Mouse (Mus musculus): ENCODE data around the gene Pnkd. TPM values are rescaled to one million over a fixed set of nuclear protein-coding genes. Genes with fewer than 3 reads are reported as not detected.

Pnkd gene
- polyA plus RNA-seq, 1 experiment, result 40.9 TPM

DNA sequence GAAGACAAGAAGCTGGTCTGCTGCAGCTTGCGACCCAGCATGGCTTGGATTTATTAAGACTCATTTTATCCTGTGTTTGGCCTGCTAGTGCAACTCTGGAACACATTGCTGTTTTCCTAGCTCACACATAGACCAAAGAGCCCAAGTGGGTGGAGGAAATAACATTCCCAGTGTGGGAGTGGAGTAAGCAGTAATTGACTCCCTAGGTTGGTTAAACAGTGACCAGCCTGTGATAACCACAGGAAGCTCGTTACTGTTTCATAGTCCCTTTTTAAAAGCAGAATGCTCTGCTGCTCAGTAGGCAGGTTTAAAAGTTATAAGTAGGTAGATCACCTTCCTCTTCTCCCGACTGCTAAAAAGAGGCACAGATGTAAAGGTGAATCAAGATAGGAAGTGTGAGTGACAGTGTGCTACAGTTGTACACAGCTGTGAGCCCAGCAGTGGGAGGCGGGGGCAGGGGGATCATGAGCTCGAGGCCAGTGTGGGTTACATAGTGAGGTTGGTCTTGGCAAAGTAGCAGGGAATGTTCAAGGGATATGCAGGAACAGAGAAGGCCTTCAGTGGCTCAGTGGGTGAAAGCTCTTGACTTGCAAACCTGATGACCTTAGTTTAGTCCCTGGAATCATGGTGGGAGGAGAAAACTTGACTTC, 35.3 kb upstream of the Pnkd start:
- no peak for TF ChIP-seq EP300 (IDR thresholded peaks at IDR 0.05; ENCODE audit: insufficient read depth, low read depth, low read length)
- TF ChIP-seq CTCF (IDR thresholded peaks at IDR 0.05; ENCODE audit: low read depth, low read length), result no peak
- no peak for TF ChIP-seq POLR2A (IDR thresholded peaks at IDR 0.05; ENCODE audit: insufficient read depth, low read length)
- H3K36me3 ChIP-seq (ENCODE audit: control insufficient read depth, insufficient read depth, low read length, poor library complexity, severe bottlenecking), result peaks cover 41% of the 10 kb centered on the region
- no peak overlapping the region for H3K27ac ChIP-seq (ENCODE audit: insufficient read depth, low read length)
- H3K9ac ChIP-seq (ENCODE audit: low read depth, poor library complexity, severe bottlenecking), result no peak overlapping the region
- H3K9me3 ChIP-seq (replicated peaks; ENCODE audit: control insufficient read depth, insufficient read depth, low read length, poor library complexity, severe bottlenecking), result no peaks in the 10 kb centered on the region
- H3K4me1 ChIP-seq (ENCODE audit: control insufficient read depth, insufficient read depth, low read length), result peaks cover 3% of the 10 kb centered on the region
- no peaks in the 10 kb centered on the region for H3K27me3 ChIP-seq (ENCODE audit: control insufficient read depth, insufficient read depth, low read length, poor library complexity, severe bottlenecking)
- no peak overlapping the region for H3K4me3 ChIP-seq (ENCODE audit: low read depth, low read length)

DNA sequence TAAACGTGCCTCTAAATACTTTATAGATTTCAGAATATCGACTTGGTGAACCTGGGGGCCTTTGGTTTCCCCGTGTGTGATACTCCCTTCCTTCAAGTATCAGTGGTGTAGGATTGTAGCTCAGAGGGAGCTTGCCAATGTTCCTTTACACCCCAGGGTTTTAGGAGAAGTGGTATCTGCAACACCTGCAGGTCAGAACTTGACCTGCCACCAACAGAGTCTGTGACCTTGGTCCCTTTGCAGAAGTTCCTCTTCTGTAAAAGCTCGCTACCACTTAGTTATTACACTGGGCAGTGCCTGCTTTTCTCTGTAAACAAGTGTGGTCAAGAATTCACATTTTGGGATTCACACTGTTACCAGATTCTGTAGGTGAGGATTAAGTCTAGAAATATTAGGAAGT, 34.6 kb upstream of the Pnkd start:
- TF ChIP-seq CTCF (IDR thresholded peaks at IDR 0.05; ENCODE audit: low read depth, low read length) (no peak), EP300 (IDR thresholded peaks at IDR 0.05; ENCODE audit: insufficient read depth, low read depth, low read length) (no peak), POLR2A (IDR thresholded peaks at IDR 0.05; ENCODE audit: insufficient read depth, low read length) (no peak)
- no peak overlapping the region for H3K4me3 ChIP-seq (ENCODE audit: low read depth, low read length)
- H3K27ac ChIP-seq (ENCODE audit: insufficient read depth, low read length), result no peak overlapping the region
- no peak overlapping the region for H3K9ac ChIP-seq (ENCODE audit: low read depth, poor library complexity, severe bottlenecking)
- no peaks in the 10 kb centered on the region for H3K9me3 ChIP-seq (replicated peaks; ENCODE audit: control insufficient read depth, insufficient read depth, low read length, poor library complexity, severe bottlenecking)
- H3K36me3 ChIP-seq (ENCODE audit: control insufficient read depth, insufficient read depth, low read length, poor library complexity, severe bottlenecking), result peaks cover 41% of the 10 kb centered on the region
- H3K27me3 ChIP-seq (ENCODE audit: control insufficient read depth, insufficient read depth, low read length, poor library complexity, severe bottlenecking), result no peaks in the 10 kb centered on the region
- H3K4me1 ChIP-seq (ENCODE audit: control insufficient read depth, insufficient read depth, low read length), result peaks cover 3% of the 10 kb centered on the region

DNA sequence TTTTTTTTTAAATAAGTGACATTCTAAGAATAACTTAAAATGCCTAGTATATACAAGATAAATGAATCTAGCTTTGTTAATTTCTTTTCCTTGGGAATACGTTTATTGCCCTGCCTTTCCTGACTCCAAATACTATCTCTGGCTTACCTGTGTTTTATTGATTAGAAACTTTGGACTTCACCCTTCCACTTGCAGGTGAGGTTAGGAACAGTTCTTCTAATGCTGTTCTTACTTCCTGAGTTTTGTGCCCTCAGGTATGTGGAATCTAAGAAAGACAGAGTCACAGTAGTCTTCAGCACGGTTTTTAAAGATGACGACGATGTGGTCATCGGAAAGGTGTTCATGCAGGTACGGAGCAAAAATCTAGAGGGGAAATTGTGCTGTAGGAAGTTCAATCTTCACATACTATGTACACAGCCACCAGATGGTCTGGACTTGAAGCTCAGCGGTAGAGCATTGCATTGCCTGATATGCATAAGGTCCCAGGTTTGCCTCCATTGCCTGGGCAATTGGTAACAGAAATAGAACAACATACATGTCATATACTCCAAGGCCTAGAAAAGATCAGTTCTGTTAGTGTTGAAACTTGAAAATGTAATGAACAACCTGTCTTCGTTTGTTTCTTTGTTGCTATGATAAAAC, 28.9 kb upstream of the Pnkd start:
- Histone ChIP-seq H3K4me3 (ENCODE audit: low read depth, low read length) (no peak overlapping the region), H3K9ac (ENCODE audit: low read depth, poor library complexity, severe bottlenecking) (no peak overlapping the region), H3K27me3 (ENCODE audit: control insufficient read depth, insufficient read depth, low read length, poor library complexity, severe bottlenecking) (no peaks in the 10 kb centered on the region), H3K4me1 (ENCODE audit: control insufficient read depth, insufficient read depth, low read length) (peaks cover 4% of the 10 kb centered on the region), H3K36me3 (ENCODE audit: control insufficient read depth, insufficient read depth, low read length, poor library complexity, severe bottlenecking) (peaks cover 42% of the 10 kb centered on the region), H3K27ac (ENCODE audit: insufficient read depth, low read length) (peak overlapping the region; percentile 83), H3K9me3 (replicated peaks; ENCODE audit: control insufficient read depth, insufficient read depth, low read length, poor library complexity, severe bottlenecking) (no peaks in the 10 kb centered on the region)
- no peak for TF ChIP-seq POLR2A (IDR thresholded peaks at IDR 0.05; ENCODE audit: insufficient read depth, low read length)
- TF ChIP-seq CTCF (IDR thresholded peaks at IDR 0.05; ENCODE audit: low read depth, low read length), result no peak
- no peak for TF ChIP-seq EP300 (IDR thresholded peaks at IDR 0.05; ENCODE audit: insufficient read depth, low read depth, low read length)

DNA sequence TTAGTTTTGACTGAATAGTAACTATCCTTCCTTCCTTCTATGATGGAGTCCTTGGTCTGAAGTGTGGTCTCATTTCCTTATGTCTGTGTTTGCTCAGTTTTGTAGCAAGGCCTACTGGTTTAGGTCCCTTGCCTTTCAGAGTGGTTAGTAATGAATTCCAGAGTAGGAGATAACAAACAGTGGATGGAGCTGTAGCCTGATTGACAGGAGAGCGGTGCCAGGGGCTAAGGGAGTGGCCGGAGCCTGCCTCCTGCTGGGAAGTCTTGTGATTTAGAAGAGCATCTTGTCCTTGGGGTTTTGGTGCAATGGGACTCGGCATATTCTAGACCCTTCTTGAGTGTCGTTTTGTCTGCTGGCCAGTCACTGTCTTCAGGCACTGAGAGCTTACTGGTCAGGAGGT, 27.9 kb upstream of the Pnkd start:
- H3K36me3 ChIP-seq (ENCODE audit: control insufficient read depth, insufficient read depth, low read length, poor library complexity, severe bottlenecking), result peaks cover 36% of the 10 kb centered on the region
- peak overlapping the region; percentile 83 for H3K27ac ChIP-seq (ENCODE audit: insufficient read depth, low read length)

DNA sequence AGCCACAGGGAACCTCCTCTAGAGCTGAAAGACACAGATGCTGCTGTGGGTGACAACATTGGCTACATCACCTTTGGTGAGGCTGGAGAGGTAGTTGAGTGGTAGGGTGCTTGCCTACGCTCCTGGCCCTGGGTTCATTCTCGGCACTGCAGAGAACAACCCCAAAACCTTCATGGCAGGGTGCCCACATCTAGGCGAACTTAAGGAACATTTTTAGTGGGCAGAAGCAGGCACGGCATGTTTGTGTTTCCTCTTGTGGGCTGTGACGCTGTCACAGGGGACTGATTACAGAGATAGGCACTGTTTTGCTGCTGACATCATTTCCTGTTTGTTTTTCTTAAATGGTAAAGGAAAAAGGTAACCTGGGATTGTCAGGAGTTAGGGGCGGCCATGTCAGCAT, 22.2 kb upstream of the Pnkd start:
- Histone ChIP-seq H3K9me3 (replicated peaks; ENCODE audit: control insufficient read depth, insufficient read depth, low read length, poor library complexity, severe bottlenecking) (no peaks in the 10 kb centered on the region), H3K36me3 (ENCODE audit: control insufficient read depth, insufficient read depth, low read length, poor library complexity, severe bottlenecking) (peaks cover 54% of the 10 kb centered on the region), H3K27me3 (ENCODE audit: control insufficient read depth, insufficient read depth, low read length, poor library complexity, severe bottlenecking) (no peaks in the 10 kb centered on the region), H3K9ac (ENCODE audit: low read depth, poor library complexity, severe bottlenecking) (no peak overlapping the region), H3K27ac (ENCODE audit: insufficient read depth, low read length) (no peak overlapping the region), H3K4me1 (ENCODE audit: control insufficient read depth, insufficient read depth, low read length) (peaks cover 2% of the 10 kb centered on the region), H3K4me3 (ENCODE audit: low read depth, low read length) (no peak overlapping the region)
- no peak for TF ChIP-seq EP300 (IDR thresholded peaks at IDR 0.05; ENCODE audit: insufficient read depth, low read depth, low read length)
- TF ChIP-seq CTCF (IDR thresholded peaks at IDR 0.05; ENCODE audit: low read depth, low read length), result no peak
- no peak for TF ChIP-seq POLR2A (IDR thresholded peaks at IDR 0.05; ENCODE audit: insufficient read depth, low read length)

More for the DNA sequence above, 27.9 kb upstream of the Pnkd start:
- H3K27me3 ChIP-seq (ENCODE audit: control insufficient read depth, insufficient read depth, low read length, poor library complexity, severe bottlenecking), result no peaks in the 10 kb centered on the region
- peaks cover 4% of the 10 kb centered on the region for H3K4me1 ChIP-seq (ENCODE audit: control insufficient read depth, insufficient read depth, low read length)
- no peak overlapping the region for H3K4me3 ChIP-seq (ENCODE audit: low read depth, low read length)
- no peak overlapping the region for H3K9ac ChIP-seq (ENCODE audit: low read depth, poor library complexity, severe bottlenecking)
- H3K9me3 ChIP-seq (replicated peaks; ENCODE audit: control insufficient read depth, insufficient read depth, low read length, poor library complexity, severe bottlenecking), result no peaks in the 10 kb centered on the region
- TF ChIP-seq POLR2A (IDR thresholded peaks at IDR 0.05; ENCODE audit: insufficient read depth, low read length) (no peak), CTCF (IDR thresholded peaks at IDR 0.05; ENCODE audit: low read depth, low read length) (no peak), EP300 (IDR thresholded peaks at IDR 0.05; ENCODE audit: insufficient read depth, low read depth, low read length) (peak; percentile 93)

DNA sequence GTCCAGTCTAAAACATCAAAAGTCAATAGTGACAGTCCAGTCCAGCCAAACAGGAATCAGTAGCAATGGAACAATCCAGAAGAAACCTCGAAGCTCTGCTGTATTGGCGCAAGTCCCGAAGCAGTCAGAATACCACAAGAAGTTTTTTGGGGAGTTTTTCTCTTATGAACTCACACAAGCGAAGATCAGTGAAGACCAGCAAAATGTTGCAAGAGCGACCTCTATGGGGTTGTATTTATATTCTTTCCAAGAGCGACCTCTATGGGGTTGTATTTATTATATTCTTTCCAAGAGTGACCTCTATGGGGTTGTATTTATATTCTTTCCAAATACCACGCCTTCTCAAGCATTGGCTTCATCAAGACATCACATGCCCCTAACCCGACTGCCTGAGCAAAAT, 16.0 kb upstream of the Pnkd start:
- H3K27ac ChIP-seq (ENCODE audit: insufficient read depth, low read length), result no peak overlapping the region
- H3K9me3 ChIP-seq (replicated peaks; ENCODE audit: control insufficient read depth, insufficient read depth, low read length, poor library complexity, severe bottlenecking), result no peaks in the 10 kb centered on the region
- no peaks in the 10 kb centered on the region for H3K4me1 ChIP-seq (ENCODE audit: control insufficient read depth, insufficient read depth, low read length)
- TF ChIP-seq POLR2A (IDR thresholded peaks at IDR 0.05; ENCODE audit: insufficient read depth, low read length) (no peak), CTCF (IDR thresholded peaks at IDR 0.05; ENCODE audit: low read depth, low read length) (no peak), EP300 (IDR thresholded peaks at IDR 0.05; ENCODE audit: insufficient read depth, low read depth, low read length) (no peak)
- no peaks in the 10 kb centered on the region for H3K27me3 ChIP-seq (ENCODE audit: control insufficient read depth, insufficient read depth, low read length, poor library complexity, severe bottlenecking)
- H3K4me3 ChIP-seq (ENCODE audit: low read depth, low read length), result no peak overlapping the region
- H3K36me3 ChIP-seq (ENCODE audit: control insufficient read depth, insufficient read depth, low read length, poor library complexity, severe bottlenecking), result peaks cover 28% of the 10 kb centered on the region
- H3K9ac ChIP-seq (ENCODE audit: low read depth, poor library complexity, severe bottlenecking), result no peak overlapping the region

All from ES-Bruce4 (cell line).